Mouse (Mus musculus) ES-Bruce4 (cell line): ENCODE data around the gene Kank3. TPM values are rescaled to one million over a fixed set of nuclear protein-coding genes. Genes with fewer than 3 reads are reported as not detected.

Experiments
- H3K27ac ChIP-seq: 2 replicates; pipeline ENCODE4 v1.5.1; 2012; ENCODE audit warnings: low read length, inconsistent platforms; ENCODE audit not compliant: insufficient read depth
- H3K27me3 ChIP-seq: 2 replicates; pipeline ENCODE4 v1.6.1; 2012; ENCODE audit warnings: mild to moderate bottlenecking, low read length, inconsistent platforms; ENCODE audit not compliant: control insufficient read depth, poor library complexity, insufficient read depth, severe bottlenecking
- H3K36me3 ChIP-seq: 2 replicates; pipeline ENCODE4 v1.6.1; 2012; ENCODE audit warnings: inconsistent platforms, mild to moderate bottlenecking, low read length, moderate library complexity; ENCODE audit not compliant: control insufficient read depth, poor library complexity, insufficient read depth, severe bottlenecking
- H3K4me1 ChIP-seq: one replicate; pipeline ENCODE4 v1.8.1; 2011; ENCODE audit warnings: low read length; ENCODE audit not compliant: control insufficient read depth, insufficient read depth
- H3K4me3 ChIP-seq: 2 replicates; pipeline ENCODE4 v1.5.1; 2011; ENCODE audit warnings: low read depth, mild to moderate bottlenecking, low read length
- H3K9ac ChIP-seq: 2 replicates; pipeline ENCODE4 v1.6.1; 2012; ENCODE audit warnings: low read depth, mild to moderate bottlenecking, inconsistent platforms; ENCODE audit not compliant: poor library complexity, severe bottlenecking
- H3K9me3 ChIP-seq: replicated peaks from 2 replicates; pipeline ENCODE4 v1.6.1; 2012; ENCODE audit warnings: mild to moderate bottlenecking, low read length, inconsistent platforms; ENCODE audit not compliant: control insufficient read depth, poor library complexity, insufficient read depth, severe bottlenecking
- CTCF ChIP-seq: IDR thresholded peaks from one replicate; pipeline ENCODE4 v1.8.1; 2011; ENCODE audit warnings: low read depth, low read length
- EP300 ChIP-seq: IDR thresholded peaks from 2 replicates; pipeline ENCODE4 v1.6.1; 2011; ENCODE audit warnings: low read depth, low read length; ENCODE audit not compliant: insufficient read depth
- POLR2A ChIP-seq: IDR thresholded peaks from one replicate; pipeline ENCODE4 v1.8.1; 2011; ENCODE audit warnings: low read length; ENCODE audit not compliant: insufficient read depth
- polyA plus RNA-seq: library from polyadenylated mRNA; stranded (reverse); fragments of >200 nt; gene quantifications from 2 replicates; pipeline ENCODE4 v1.2.4, GENCODE M21; 2011; ENCODE audit warnings: low read depth; ENCODE audit not compliant: missing spikeins, insufficient read depth, insufficient read length

Kank3 gene
- polyA plus RNA-seq, 1 experiment: 40.0 TPM

DNA sequence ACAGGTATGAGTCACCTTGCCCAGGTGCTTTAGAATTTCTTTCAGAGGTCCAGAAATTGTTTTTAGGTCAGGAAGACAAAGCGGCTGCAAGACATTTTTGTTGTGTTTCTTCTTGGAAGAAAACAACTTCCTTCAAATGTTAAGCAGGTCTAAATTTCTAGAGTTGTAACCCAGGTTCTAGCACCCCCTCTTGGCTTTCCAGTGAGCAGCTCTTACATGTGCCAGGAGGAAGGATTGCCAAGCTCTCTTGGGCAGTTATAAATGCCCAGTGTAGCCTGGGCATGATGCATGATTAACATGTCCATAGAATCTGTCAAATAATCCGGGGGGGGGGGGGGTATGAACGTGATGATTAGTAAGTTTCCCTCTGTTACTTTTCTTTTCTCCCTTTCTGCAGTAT lies 12.0 kb upstream of the Kank3 start:
- TF ChIP-seq CTCF (no peak), POLR2A (no peak), EP300 (no peak)
- Histone ChIP-seq H3K27me3 (no peaks in the 10 kb centered on the region), H3K4me3 (no peak overlapping the region), H3K9ac (no peak overlapping the region), H3K4me1 (no peaks in the 10 kb centered on the region), H3K9me3 (no peaks in the 10 kb centered on the region), H3K27ac (no peak overlapping the region), H3K36me3 (no peaks in the 10 kb centered on the region)

DNA sequence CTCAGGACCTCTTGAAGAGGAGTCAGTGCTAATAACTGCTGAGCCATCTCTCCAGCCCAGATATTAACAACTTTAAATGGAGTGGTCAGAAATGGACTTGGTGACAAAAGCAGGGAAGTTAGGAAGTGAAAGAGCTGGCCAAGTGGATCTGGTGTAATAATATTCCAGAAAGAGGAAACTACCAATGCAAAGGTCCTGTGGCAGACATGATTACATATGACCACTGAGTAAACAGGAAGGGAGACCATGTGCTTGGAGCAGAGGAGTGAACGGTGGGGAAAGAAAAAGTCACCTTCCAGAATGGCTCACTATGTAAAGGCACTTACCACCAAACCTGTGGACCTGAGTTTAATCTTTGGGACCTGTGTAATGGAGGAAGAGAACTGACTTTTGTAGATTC lies 11.0 kb upstream of the Kank3 start:
- Histone ChIP-seq H3K36me3 (no peaks in the 10 kb centered on the region), H3K4me3 (no peak overlapping the region), H3K9ac (no peak overlapping the region), H3K27me3 (no peaks in the 10 kb centered on the region), H3K27ac (no peak overlapping the region), H3K9me3 (no peaks in the 10 kb centered on the region), H3K4me1 (no peaks in the 10 kb centered on the region)
- TF ChIP-seq CTCF (no peak), EP300 (no peak), POLR2A (no peak)

DNA sequence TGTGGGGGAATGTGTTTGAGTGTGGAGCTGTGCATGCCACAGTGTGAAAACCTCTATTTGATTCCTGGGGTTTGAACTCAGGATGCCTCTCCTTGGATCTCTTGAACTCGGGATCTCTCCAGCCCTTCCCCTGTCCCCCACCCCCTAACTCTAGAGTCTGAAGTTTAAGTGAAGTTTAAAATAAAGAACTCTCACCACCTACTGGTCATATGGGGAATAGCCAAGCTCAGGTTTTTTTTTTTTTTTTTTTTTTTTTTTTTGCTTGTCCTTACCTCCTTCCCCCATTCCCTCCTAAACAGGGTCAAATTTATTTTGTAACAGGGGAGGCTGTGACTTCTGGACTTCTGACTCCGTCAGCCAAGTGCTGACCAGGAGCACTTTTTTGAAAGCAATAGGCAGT lies 8.1 kb upstream of the Kank3 start:
- Histone ChIP-seq H3K27ac (no peak overlapping the region), H3K9ac (peak overlapping the region; percentile 34; the same call in 1 of the 2 replicates), H3K27me3 (no peaks in the 10 kb centered on the region), H3K36me3 (no peaks in the 10 kb centered on the region), H3K4me1 (no peaks in the 10 kb centered on the region), H3K9me3 (no peaks in the 10 kb centered on the region), H3K4me3 (no peak overlapping the region)
- TF ChIP-seq CTCF (no peak), POLR2A (no peak), EP300 (no peak)

DNA sequence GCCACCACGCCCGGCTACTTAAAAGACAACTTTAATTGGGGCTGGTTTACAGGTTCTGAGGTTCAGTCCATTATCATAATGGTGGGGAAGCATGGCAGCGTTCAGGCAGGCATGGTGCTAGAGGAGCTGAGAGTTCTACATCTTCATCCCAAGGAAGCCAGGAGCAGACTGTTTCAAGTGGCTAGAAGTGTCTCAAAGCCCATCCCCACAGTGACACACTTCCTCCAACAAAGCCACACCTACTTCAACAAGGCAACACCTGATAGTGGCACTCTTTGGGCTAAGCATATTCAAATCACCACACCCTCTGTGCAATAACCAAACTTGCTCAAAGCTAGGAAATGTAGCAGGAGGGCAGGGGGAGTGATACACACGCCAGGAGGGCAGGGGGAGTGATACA lies 6.1 kb upstream of the Kank3 start:
- Histone ChIP-seq H3K9ac (no peak overlapping the region), H3K36me3 (no peaks in the 10 kb centered on the region), H3K9me3 (no peaks in the 10 kb centered on the region), H3K27ac (peak overlapping the region; percentile 14; the same call in 1 of the 2 replicates), H3K27me3 (no peaks in the 10 kb centered on the region), H3K4me3 (peak overlapping the region; percentile 27), H3K4me1 (no peaks in the 10 kb centered on the region)
- TF ChIP-seq CTCF (no peak), POLR2A (peak; percentile 60), EP300 (no peak)

DNA sequence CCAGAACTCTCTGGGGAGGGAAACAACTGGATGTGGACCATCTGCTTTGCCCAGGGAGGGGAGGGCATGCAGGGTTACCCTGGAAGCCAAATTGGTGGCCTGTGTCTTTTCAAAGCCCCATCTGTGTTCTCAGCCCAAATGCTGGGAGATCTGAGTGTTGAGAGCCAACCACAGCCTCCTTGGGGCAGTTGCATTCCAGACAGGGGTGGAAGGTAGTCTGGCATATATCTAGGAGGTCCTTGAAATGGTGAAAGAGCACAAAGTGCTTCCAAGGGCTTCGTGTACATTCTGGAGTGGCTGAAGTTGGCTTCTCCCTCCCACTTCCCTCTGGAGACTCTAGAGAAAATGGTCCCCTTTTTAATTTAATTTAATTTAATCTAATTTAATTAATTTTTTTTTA lies 5.6 kb upstream of the Kank3 start:
- Histone ChIP-seq H3K4me3 (no peak overlapping the region), H3K9me3 (no peaks in the 10 kb centered on the region), H3K27ac (peak overlapping the region; percentile 14; the same call in 1 of the 2 replicates), H3K4me1 (no peaks in the 10 kb centered on the region), H3K27me3 (no peaks in the 10 kb centered on the region), H3K9ac (no peak overlapping the region), H3K36me3 (no peaks in the 10 kb centered on the region)
- no peak for TF ChIP-seq CTCF
- TF ChIP-seq EP300: no peak
- TF ChIP-seq POLR2A: no peak

DNA sequence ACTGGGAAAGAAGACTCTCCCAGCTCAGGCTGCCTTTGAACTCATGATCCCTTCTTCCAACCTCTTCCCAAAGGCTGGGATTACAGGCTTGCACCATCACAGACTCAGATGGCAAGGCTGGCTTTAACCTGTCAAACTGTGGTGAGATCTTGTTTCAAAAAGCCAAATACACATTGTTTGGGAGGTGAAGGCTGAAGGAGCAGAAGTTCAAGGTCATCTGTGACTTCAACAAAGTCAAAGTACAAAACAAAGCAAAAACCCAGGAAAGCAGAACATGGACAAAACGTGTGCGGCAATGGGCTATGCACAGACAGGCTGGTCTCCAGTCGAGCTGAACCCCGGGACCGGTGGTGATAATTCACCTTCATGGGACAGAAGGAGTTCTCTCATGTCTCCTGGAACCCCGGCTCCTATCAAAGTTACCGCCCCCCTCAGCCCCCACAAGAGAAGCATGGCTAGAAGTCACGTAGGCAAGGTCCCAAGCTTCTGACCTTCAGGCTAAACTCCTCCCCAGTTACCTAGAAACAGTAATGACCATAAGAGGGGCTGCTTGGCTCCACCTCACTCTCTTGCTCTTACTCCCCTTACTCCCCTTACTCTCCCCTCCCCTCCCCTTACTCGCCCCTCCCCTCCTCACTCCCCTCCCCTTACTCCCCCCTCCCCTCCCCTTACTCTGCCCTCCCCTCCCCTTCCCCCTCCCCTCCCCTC lies 3.0 kb upstream of the Kank3 start:
- TF ChIP-seq CTCF (no peak), EP300 (peak; percentile 86)
- H3K4me1 ChIP-seq: no peaks in the 10 kb centered on the region
- H3K27me3 ChIP-seq: no peaks in the 10 kb centered on the region
- peak overlapping the region; percentile 29; the same call in 1 of the 2 replicates for H3K9ac ChIP-seq
- H3K36me3 ChIP-seq: no peaks in the 10 kb centered on the region
- peak overlapping the region; percentile 80 for H3K27ac ChIP-seq
- peak overlapping the region; percentile 60 for H3K4me3 ChIP-seq
- no peaks in the 10 kb centered on the region for H3K9me3 ChIP-seq
